Mouse (Mus musculus): ENCODE data around the gene Trp53bp2.

DNA sequence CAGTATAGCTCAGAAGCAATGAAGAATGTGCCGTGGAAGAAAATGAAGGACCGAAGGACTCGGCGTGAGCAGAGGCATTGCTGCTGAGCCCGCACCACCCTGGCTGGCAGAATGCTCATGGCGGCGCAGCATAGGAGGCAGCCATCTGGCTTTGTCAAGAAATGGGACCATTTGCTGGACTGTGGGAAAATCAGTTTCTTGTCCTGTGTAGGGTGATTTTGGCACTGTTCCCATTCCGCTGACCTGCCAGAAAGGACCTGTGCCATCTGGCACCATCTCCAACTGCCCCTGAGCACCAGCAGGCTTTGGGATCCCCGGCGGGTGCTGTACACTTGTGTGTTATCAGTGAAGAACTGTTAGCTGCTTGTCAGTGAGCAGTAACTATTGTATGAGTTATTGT, 52.8 kb downstream of the Trp53bp2 start:
- TF ChIP-seq EP300 (IDR thresholded peaks at IDR 0.05; ENCODE audit: low read depth) (no peak), CTCF (IDR thresholded peaks at IDR 0.05; ENCODE audit: low read depth) (no peak)

Measured in liver, postnatal 0 days (tissue).